ENCODE assay signal across 11 mouse cellular contexts in the genomic region with DNA sequence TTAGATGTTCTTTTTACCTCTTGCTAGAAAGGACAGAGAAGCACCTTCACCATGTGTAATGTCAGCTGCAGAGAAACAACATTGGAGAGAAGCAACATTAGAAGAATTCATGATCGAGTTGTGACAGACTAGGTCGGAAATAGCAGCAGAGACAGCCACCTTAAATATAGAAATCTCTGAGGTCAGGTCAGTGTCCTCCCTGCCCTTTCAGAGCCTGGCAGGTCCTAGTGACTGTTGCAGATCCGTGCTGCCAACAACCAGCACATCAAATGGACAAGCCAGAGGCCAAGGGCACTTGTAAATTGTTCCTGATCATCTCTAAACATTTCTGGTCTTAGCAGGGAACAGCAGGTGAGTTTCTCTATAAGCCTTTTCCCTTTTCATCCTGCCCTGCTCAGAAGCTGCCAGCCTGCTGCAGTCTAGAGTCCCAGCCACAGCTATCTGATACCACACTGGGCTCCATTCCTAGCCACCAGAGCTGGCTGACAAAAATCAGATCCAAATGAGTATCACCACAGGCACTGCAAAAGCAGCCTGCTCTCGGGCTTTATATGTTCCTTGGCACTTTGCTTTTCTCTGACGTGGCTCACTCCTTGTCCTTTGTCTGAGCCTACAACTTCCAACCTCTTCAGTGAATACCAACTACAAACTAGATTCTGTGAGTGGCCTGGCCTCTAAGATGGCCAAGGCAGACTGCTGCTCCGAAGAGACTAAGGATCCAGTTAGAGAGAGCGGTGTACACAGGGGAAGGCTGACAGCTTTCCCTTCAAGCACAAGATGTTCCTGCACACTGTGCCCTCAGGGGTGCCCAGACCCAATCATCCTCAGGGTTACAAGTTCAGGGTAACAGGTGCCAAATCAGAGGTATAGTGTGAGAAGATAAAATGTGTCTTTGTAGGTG.
DNase-seq lines count a peak whose midpoint lies in the region; ATAC-seq lines count a peak whose summit lies in the region.
"Had no signal": no experiment of that assay in that cellular context is flagged by ENCODE, and none has a peak within 500 bp of the region (broad histone marks: within the 10 kb centered on the region; RNA-seq: fewer than 3 reads in every experiment).

No protein-coding gene starts in this region.

- no peak overlapping the region for H3K9ac ChIP-seq in forebrain, embryonic 12.5 days

- H3K4me2 ChIP-seq in forebrain, embryonic 12.5 days: no peak overlapping the region
- H3K4me2 ChIP-seq: liver, embryonic 11.5 days had no signal

- H3K4me1 ChIP-seq in forebrain, embryonic 10.5 days: peaks cover 20% of the 10 kb centered on the region
- peaks cover 19% of the 10 kb centered on the region for H3K4me1 ChIP-seq in forebrain, embryonic 12.5 days
- peaks cover 22% of the 10 kb centered on the region for H3K4me1 ChIP-seq in midbrain, embryonic 10.5 days

- no peaks in the 10 kb centered on the region for H3K36me3 ChIP-seq in forebrain, embryonic 10.5 days (replicated peaks)
- H3K36me3 ChIP-seq in forebrain, embryonic 12.5 days (replicated peaks): no peaks in the 10 kb centered on the region
- H3K36me3 ChIP-seq in midbrain, embryonic 10.5 days: no peaks in the 10 kb centered on the region

- no peak for DNase-seq in forebrain, embryonic 10.5 days (ENCODE audit: extremely low spot score, low spot score)
- DNase-seq in Muller cell, postnatal 12 days (ENCODE audit: inconsistent ontology term): peak; percentile 74
- peak; percentile 48 to 68 for DNase-seq in gastrocnemius, adult 8-10 months (ENCODE audit: low spot score in 2 of 2)
- no peak for DNase-seq in midbrain, embryonic 10.5 days (ENCODE audit: low spot score)
- DNase-seq in spleen, postnatal 36 days (ENCODE audit: low spot score in 2 of 2): no peak
- DNase-seq in urinary bladder, postnatal 10 days (ENCODE audit: low spot score): no peak
- DNase-seq in kidney, postnatal 4 days: no peak

- ATAC-seq in forebrain, embryonic 12.5 days (ENCODE audit: low FRiP score): no peak
- ATAC-seq: Patski had no signal

- peak overlapping the region; percentile 63 for H3K27ac ChIP-seq in forebrain, embryonic 10.5 days
- H3K27ac ChIP-seq in forebrain, embryonic 12.5 days: no peak overlapping the region
- H3K27ac ChIP-seq in midbrain, embryonic 10.5 days (replicated peaks): peak overlapping the region; percentile 14; the same call in 1 of the 2 replicates

- no peaks in the 10 kb centered on the region for H3K27me3 ChIP-seq in forebrain, embryonic 10.5 days (ENCODE audit: poor library complexity, severe bottlenecking)
- H3K27me3 ChIP-seq in forebrain, embryonic 12.5 days: no peaks in the 10 kb centered on the region
- H3K27me3 ChIP-seq in midbrain, embryonic 10.5 days (ENCODE audit: low read depth, poor library complexity, severe bottlenecking): peaks cover 34% of the 10 kb centered on the region
- H3K27me3 ChIP-seq: Patski had no signal

- 67% methylated on average over 7 of the region's 7 CpGs for WGBS in forebrain, embryonic 10.5 days
- WGBS in forebrain, embryonic 12.5 days: 53% methylated on average over 7 of the region's 7 CpGs
- WGBS in midbrain, embryonic 10.5 days: 59% methylated on average over 7 of the region's 7 CpGs

- H3K9me3 ChIP-seq in forebrain, embryonic 10.5 days: 0 out of 2 replicates have a peak, but pooled peaks cover 3% of the 10 kb centered on the region
- H3K9me3 ChIP-seq in forebrain, embryonic 12.5 days: no peaks in the 10 kb centered on the region
- H3K9me3 ChIP-seq in midbrain, embryonic 10.5 days (replicated peaks): no peaks in the 10 kb centered on the region; the same call in 1 of the 2 replicates

- no peak overlapping the region for H3K4me3 ChIP-seq in forebrain, embryonic 10.5 days
- no peak overlapping the region for H3K4me3 ChIP-seq in forebrain, embryonic 12.5 days (replicated peaks)
- no peak overlapping the region for H3K4me3 ChIP-seq in midbrain, embryonic 10.5 days
- H3K4me3 ChIP-seq: erythroblast, embryonic 14.5 days had no signal

Comparison
In these comparisons a context has a peak if more than half of its experiments do, and no peak if none do; other contexts are left out.
1. DNase-seq: peak in Muller cell, postnatal 12 days (single experiment) and gastrocnemius, adult 8-10 months (2 of 2); none in forebrain, embryonic 10.5 days (single experiment), midbrain, embryonic 10.5 days (single experiment), spleen, postnatal 36 days (0 of 2), urinary bladder, postnatal 10 days (single experiment) and kidney, postnatal 4 days (0 of 2).